Mouse (Mus musculus) layer of hippocampus, postnatal 25 days (tissue): Measurements from ENCODE around the gene Ints1. TPM values are rescaled to one million over a fixed set of nuclear protein-coding genes. Genes with fewer than 3 reads are reported as not detected.

Source experiments
- DNase-seq, 2 experiments: peaks; one replicate each; pipeline ENCODE4 v3.0.0; 2022; ENCODE audit warnings: mixed read lengths in 2 of 2, low spot score in 1 of 2; ENCODE audit errors: extremely low spot score in 1 of 2
- microRNA-seq, 2 experiments: library from miRNA; unstranded; fragments of <30 nt; microRNA quantifications; one replicate each; pipeline ENCODE4 v1.2.0; 2021
- total RNA-seq, 2 experiments: library from RNA; stranded (reverse); gene quantifications; 2 replicates each; pipeline ENCODE4 v1.2.3; 2021

Gene Ints1
- total RNA-seq, 2 experiments from 2014 or later: 79.4 to 103 TPM

DNA sequence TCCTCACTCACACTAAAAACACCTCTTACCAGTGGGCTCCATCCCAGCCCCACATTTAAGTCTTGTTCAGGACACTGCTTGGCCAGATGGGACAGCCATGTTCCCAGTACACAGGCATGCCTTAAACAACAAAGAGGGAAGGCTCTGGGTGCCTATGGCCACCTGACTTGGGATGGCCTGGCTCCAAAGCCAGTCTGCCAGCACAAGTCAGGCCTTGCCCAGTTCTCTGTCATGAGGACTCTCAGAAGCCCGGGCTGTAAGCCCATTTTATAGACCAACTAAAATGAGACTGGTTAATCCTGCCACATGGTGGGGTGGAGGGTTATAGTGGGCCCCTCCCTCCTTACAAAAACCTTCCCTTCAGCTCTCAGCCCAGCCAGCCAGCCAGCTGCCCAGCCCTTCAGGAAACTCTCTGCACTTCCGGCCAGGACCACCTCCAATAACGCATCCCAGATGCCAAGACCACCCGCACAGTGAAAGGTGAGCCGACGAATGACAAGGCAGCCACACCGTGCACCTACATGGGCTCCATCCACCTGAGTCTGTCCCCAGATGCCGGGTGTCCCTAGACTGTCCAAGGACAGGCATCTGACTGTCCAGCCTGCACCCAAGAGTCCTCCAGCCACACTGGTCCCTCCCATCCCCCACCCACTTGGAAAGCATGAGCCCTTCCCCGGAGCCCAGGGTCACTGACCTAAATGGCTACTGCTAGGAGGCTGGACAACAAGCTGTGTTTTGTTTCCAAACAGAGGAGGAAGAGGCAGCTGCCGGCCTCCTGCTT is 50.9 kb downstream of the Ints1 start:
- DNase-seq: no peak

GRCm38 (mm10) chr5:139723113-139723512 is 52.4 kb downstream of the Ints1 start:
- no peak for DNase-seq

GRCm38 (mm10) chr5:139722709-139723108 is 52.8 kb downstream of the Ints1 start:
- no peak for DNase-seq

DNA sequence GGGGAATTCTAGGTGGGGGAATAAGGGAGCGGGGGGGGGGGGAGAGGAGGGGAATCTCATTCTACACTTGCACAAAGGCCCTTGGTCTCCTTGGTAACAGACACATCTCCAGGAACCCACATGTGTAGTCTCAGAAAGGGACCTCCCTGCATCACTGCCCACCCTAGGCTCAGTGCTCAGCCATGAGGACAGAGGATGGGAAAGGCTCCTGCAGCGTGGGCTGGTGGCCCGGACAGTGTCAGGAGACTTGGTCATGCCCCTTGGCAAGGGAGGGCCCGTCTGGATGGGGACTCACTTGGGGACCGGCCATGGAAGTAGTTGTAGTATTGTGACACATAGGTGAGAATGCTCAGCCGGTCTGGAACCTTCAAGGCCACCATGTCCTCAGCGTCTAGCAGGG is 56.5 kb downstream of the Ints1 start:
- DNase-seq: no peak

- no peak for DNase-seq
Measured at GRCm38 (mm10) chr5:139718540-139718939, 56.9 kb downstream of the Ints1 start.

GRCm38 (mm10) chr5:139717723-139718122 is 57.8 kb downstream of the Ints1 start:
- peak in 1 of 2 experiments; percentile 56 for DNase-seq

- DNase-seq: no peak
Measured at GRCm38 (mm10) chr5:139706496-139706895, 69.0 kb downstream of the Ints1 start.

DNA sequence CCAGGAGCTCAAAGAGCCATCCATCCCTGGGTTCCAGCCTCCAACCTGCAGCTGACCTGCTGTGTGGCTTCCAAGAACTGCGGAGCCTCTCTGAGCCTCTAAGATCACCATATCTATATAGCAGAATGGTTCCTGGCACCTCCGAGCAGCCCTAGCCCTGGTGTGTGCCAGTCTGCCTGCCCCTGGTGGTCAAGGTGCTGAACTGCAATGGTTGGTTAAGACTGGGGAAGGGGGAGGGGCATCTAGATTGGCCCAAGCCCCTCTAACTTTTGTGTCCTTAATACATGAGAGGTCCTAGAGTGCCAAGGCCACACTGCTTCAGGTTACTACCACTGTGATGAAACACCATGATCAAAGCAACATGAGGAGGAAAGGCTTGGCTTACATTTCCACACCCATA is 72.6 kb downstream of the Ints1 start:
- DNase-seq: no peak

GRCm38 (mm10) chr5:139702236-139702635 is 73.2 kb downstream of the Ints1 start:
- no peak for DNase-seq

Small RNA genes within 50 kb of the gene (microRNA-seq; reads per million reads assigned to microRNA genes)
- 3.9 to 4.2 reads per million in 2 experiments for gene Mir7037

Other genes with a start within 250 kb of the Ints1 start
- gene Uncx, start 232.2 kb downstream of the Ints1 start, total RNA-seq: not detected
- gene Micall2, start 39.3 kb downstream of the Ints1 start, total RNA-seq: 1 to 10 TPM; 1.7 to 2.5 TPM
- 10 to 100 TPM; 10.0 to 10.6 TPM for gene Mafk, start 15.8 kb upstream of the Ints1 start, total RNA-seq
- gene Tmem184a, start 44.2 kb upstream of the Ints1 start, total RNA-seq: under 1 TPM; 0.16 to 0.32 TPM
- gene Gm26938, start 50.7 kb upstream of the Ints1 start, total RNA-seq: not detected
- 10 to 100 TPM; 20.5 TPM for gene Psmg3, start 51.2 kb upstream of the Ints1 start, total RNA-seq
- gene Elfn1, start 132.3 kb upstream of the Ints1 start, total RNA-seq: 10 to 100 TPM; 27.4 to 29.4 TPM